Mouse (Mus musculus) CH12.LX (cell line): Measurements from ENCODE around the gene B3galt4. TPM values are rescaled to one million over a fixed set of nuclear protein-coding genes. Genes with fewer than 3 reads are reported as not detected.
"Not testable (repeated sequence)": the region's sequence is repeated elsewhere in the genome, so short reads cannot be mapped to it uniquely, and the experiment has no call there.

ENCODE experiments used
- DNase-seq: peaks from one replicate; pipeline ENCODE4 v3.0.0-alpha.2; 2013; ENCODE audit errors: extremely low read depth
- H3K27ac ChIP-seq: 2 replicates; pipeline ENCODE4 v1.5.1; 2012; ENCODE audit warnings: low read depth, mild to moderate bottlenecking, control low read depth, moderate library complexity; ENCODE audit not compliant: insufficient read depth
- H3K27me3 ChIP-seq: replicated peaks from 2 replicates; pipeline ENCODE3; 2012; ENCODE audit warnings: inconsistent platforms
- H3K36me3 ChIP-seq, 2 experiments: replicated peaks in 1 of 2; 2 replicates each; pipeline versions ENCODE3 to v1.6.1; 2012; ENCODE audit warnings: inconsistent platforms in 1 of 2, low read length in 1 of 2, mild to moderate bottlenecking in 1 of 2, mixed read lengths in 1 of 2, moderate library complexity in 1 of 2; ENCODE audit not compliant: control insufficient read depth in 1 of 2, insufficient read depth in 1 of 2
- H3K4me1 ChIP-seq, 2 experiments: 2 replicates each; pipeline ENCODE4 v1.6.1; 2012; ENCODE audit warnings: inconsistent platforms in 1 of 2, moderate library complexity in 1 of 2; ENCODE audit not compliant: insufficient read depth in 2 of 2, control insufficient read depth in 1 of 2
- H3K4me2 ChIP-seq: 2 replicates; pipeline ENCODE4 v1.6.1; 2012; ENCODE audit warnings: low read depth, mild to moderate bottlenecking, control low read depth; ENCODE audit not compliant: poor library complexity, insufficient read depth, severe bottlenecking
- H3K4me3 ChIP-seq, 3 experiments: fragments of 150-350 bp in 1 of 3; sonication (generic) in 1 of 3; replicated peaks in 1 of 3; 2 replicates each; pipeline versions ENCODE3 to v1.5.1; 2011 to 2012; ENCODE audit warnings: low read depth in 2 of 3, low read length in 2 of 3, mild to moderate bottlenecking in 2 of 3, moderate library complexity in 2 of 3, control low read depth in 1 of 3, improper control_type of control experiment in 1 of 3, inconsistent platforms in 1 of 3, mixed read lengths in 1 of 3; ENCODE audit not compliant: poor library complexity in 1 of 3
- H3K79me2 ChIP-seq: replicated peaks from 2 replicates; pipeline ENCODE4 v1.6.1; 2012; ENCODE audit warnings: mild to moderate bottlenecking, moderate library complexity; ENCODE audit not compliant: control insufficient read depth, poor library complexity, insufficient read depth, severe bottlenecking; ENCODE audit errors: extremely low read depth
- H3K9ac ChIP-seq: 2 replicates; pipeline ENCODE4 v1.6.1; 2012; ENCODE audit warnings: low read depth, mild to moderate bottlenecking, control low read depth, moderate library complexity; ENCODE audit not compliant: insufficient read depth
- H3K9me3 ChIP-seq: replicated peaks from 2 replicates; pipeline ENCODE3; 2012; ENCODE audit warnings: low read length, inconsistent platforms, mixed read lengths
- CTCF ChIP-seq, 2 experiments: IDR thresholded peaks in 1 of 2; conservative IDR thresholded peaks in 1 of 2; 2 replicates each; pipeline ENCODE4 v1.5.1; 2011 to 2012; ENCODE audit warnings: low read depth in 2 of 2, low read length in 2 of 2, improper control_type of control experiment in 1 of 2, inconsistent platforms in 1 of 2, mild to moderate bottlenecking in 1 of 2, moderate library complexity in 1 of 2
- E2F4 ChIP-seq: IDR thresholded peaks from 2 replicates; pipeline ENCODE4 v1.6.1; 2011; ENCODE audit warnings: low read depth, low read length, improper control_type of control experiment; ENCODE audit not compliant: insufficient replicate concordance
- IRF4 ChIP-seq: IDR thresholded peaks from 2 replicates; pipeline ENCODE4 v1.6.1; 2014; ENCODE audit warnings: low read depth, mild to moderate bottlenecking, inconsistent platforms, low read length, improper control_type of control experiment
- KAT2A ChIP-seq: IDR thresholded peaks from 2 replicates; pipeline ENCODE4 v1.6.1; 2012; ENCODE audit warnings: low read length, improper control_type of control experiment, inconsistent platforms; ENCODE audit not compliant: insufficient replicate concordance
- MAX ChIP-seq: IDR thresholded peaks from 2 replicates; pipeline ENCODE4 v1.6.1; 2011; ENCODE audit warnings: low read length, improper control_type of control experiment
- POLR2AphosphoS2 ChIP-seq: IDR thresholded peaks from 2 replicates; pipeline ENCODE4 v1.6.1; 2011; ENCODE audit warnings: low read depth, low read length, improper control_type of control experiment
- SIN3A ChIP-seq: IDR thresholded peaks from 2 replicates; pipeline ENCODE4 v1.6.1; 2012; ENCODE audit warnings: low read length, improper control_type of control experiment, inconsistent platforms
- TCF12 ChIP-seq: IDR thresholded peaks from 2 replicates; pipeline ENCODE4 v1.6.1; 2014; ENCODE audit warnings: low read depth, mild to moderate bottlenecking, inconsistent platforms, low read length, improper control_type of control experiment
- ZNF384 ChIP-seq: IDR thresholded peaks from 2 replicates; pipeline ENCODE4 v1.6.1; 2012; ENCODE audit warnings: low read depth, low read length, improper control_type of control experiment, inconsistent platforms
- dilution Hi-C: fragments of 300-500 bp; cut with MboI; formaldehyde crosslinking; loops from 2 replicates; pipeline ENCODE4 v1.14.3; 2020; ENCODE audit warnings: low sequenced_read_pairs; ENCODE audit not compliant: extremely low pct_unique_long_range_greater_than_20kb, extremely low pct_ligation_motif_present
- in situ Hi-C: fragments of 300-500 bp; cut with MboI; formaldehyde crosslinking; loops from 3 replicates; pipeline ENCODE4 v1.14.3; 2019; ENCODE audit warnings: low sequenced_read_pairs, low pct_ligation_motif_present, low pct_unique_long_range_greater_than_20kb, mixed read lengths
- polyA plus RNA-seq: library from polyadenylated mRNA; unstranded; fragments of >175 nt; gene quantifications from 2 replicates; pipeline ENCODE4 v1.2.1, GENCODE M21; 2012; ENCODE audit warnings: low read depth; ENCODE audit not compliant: insufficient read length
- total RNA-seq, 2 experiments: library from RNA; depleted of rRNA; stranded (reverse); fragments of 300-350 nt in 1 of 2; fragments of >200 nt in 1 of 2; gene quantifications; 2 replicates each; pipeline ENCODE4 v1.2.3; 2012 to 2014

B3galt4 gene
- total and polyA plus RNA-seq, 3 experiments: 3.7 to 6.2 (median 5.2) TPM

DNA sequence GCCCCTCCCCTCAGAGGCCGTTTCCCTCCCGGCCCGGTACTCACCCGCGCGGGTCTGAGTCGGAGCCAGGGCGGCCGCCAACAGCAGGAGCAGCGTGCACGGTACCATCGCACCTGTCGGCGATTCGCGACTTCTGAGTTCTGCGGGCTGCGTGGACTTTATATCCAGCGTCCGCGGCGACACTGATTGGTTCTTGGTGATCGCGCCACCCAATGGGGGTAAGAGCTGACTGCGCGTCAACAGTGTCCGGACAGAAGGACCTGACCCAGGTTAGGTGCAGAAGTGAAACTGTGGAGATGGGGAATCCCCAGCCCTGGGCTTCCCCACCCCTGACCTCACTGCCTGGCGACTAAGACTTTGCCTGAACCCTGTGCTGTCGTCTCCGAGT lies 48.9 kb upstream of the B3galt4 start, which contains the start of gene H2-K1 (continued):
- no peak for TF ChIP-seq MAX
- peak; percentile 88 for TF ChIP-seq IRF4
- TF ChIP-seq, all 38 proteins: peak for 11

DNA sequence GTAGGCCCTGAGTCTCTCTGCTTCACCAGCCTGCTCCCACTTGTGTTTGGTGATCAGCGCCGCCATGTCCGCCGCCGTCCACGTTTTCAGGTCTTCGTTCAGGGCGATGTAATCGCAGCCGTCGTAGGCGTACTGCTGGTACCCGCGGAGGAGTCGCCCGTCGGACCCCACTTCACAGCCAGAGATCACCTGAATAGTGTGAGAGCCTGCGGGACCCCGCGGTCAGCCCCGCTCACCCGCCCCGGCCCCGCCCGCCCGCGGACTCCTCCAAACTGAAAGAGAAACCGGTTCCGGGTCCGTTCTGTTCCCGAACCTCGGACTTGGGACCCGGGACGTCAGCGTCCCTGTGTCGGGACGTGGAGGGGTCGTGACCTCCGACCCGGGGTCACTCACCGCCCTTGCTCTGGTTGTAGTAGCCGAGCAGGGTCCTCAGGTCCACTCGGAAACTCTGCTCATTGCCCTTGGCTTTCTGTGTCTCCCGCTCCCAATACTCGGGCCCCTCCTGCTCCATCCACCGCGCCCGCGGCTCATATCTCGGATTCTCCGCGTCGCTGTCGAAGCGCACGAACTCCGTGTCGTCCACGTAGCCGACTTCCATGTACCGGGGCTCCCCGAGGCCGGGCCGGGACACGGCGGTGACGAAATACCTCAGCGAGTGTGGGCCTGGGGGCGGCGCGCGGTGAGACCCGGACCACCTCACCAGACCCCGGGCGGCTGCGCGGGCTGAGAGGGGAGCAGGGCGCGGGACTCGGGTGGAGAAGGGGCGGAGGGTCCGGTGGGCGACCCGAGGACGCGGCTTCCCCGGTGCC lies 48.3 kb upstream of the B3galt4 start:
- Histone ChIP-seq H3K27me3 (no peaks in the 10 kb centered on the region), H3K27ac (peak overlapping the region; percentile 69), H3K4me1 (peaks cover 16 to 31% of the 10 kb centered on the region in 2 experiments), H3K4me2 (no peak overlapping the region), H3K9me3 (no peaks in the 10 kb centered on the region), H3K4me3 (peak overlapping the region; percentile 52 to 99 (median 66)), H3K36me3 (peaks cover 33 to 37% of the 10 kb centered on the region in 2 experiments), H3K9ac (peak overlapping the region; percentile 100), H3K79me2 (peaks cover 23% of the 10 kb centered on the region)
- TF ChIP-seq CTCF (conservative IDR thresholded peaks at IDR 0.05 in 1 of 2, IDR thresholded peaks at IDR 0.05 in 1 of 2; ENCODE audit: low read depth in 2 of 2, low read length in 2 of 2) (no peak), SIN3A (no peak), POLR2AphosphoS2 (no peak; the same call in 1 of the 2 replicates), E2F4 (no peak), TCF12 (no peak), KAT2A (no peak)
- dilution Hi-C loops: no loop called here
- in situ Hi-C loops: loop anchor here (5.0 to 25.0 kb wide), 3 partner anchors 1263 to 1463 kb away; partner anchors contain the start of genes H2-D1 and H2-Q10
- DNase-seq: no peak

DNA sequence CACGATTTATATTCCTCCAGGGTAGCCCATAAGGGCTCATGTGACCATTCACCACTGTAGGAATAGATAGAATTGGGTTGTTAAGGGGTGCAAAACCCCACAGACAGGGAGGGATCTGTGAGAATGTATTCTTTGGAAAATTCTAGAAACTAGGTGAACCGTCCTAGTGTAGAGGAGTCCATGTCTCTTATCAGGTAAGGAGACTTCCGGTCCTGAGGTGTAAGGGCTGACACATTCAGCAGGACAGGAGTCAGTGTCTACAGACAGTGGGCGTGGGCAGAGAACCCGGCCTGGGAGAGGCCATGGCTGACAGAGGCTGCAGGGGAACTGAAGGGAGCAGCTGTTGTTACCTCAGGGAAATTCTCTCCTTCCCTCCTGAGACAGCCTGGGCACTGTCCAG lies 47.4 kb upstream of the B3galt4 start:
- H3K4me2 ChIP-seq: peak overlapping the region; percentile 91
- DNase-seq: not testable (repeated sequence)
- TF ChIP-seq ZNF384: 0 out of 2 replicates have a peak, but pooled peaks have one; percentile 22
- TF ChIP-seq, all 38 proteins: peak for 1; not testable (repeated sequence) for 37

DNA sequence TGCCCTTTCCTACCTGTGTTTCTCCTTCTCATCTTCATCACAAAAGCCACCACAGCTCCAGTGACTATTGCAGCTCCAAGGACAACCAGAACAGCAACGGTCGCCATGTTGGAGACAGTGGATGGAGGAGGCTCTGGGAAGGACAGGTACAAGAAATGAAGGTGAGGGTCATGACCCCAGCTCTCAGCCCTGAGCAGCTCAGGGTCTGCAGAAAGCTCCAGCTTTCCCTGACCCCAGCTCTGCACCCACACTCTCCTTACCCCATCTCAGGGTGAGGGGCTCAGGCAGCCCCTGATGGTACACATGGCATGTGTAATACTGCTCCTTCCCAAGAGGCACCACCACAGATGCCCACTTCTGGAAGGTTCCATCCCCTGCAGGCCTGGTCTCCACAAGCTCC lies 45.7 kb upstream of the B3galt4 start:
- Histone ChIP-seq H3K36me3 (peaks cover 33 to 41% of the 10 kb centered on the region in 2 experiments), H3K4me1 (peaks cover 16 to 27% of the 10 kb centered on the region in 2 experiments), H3K79me2 (peaks cover 23% of the 10 kb centered on the region)
- DNase-seq, H3K27ac ChIP-seq, dilution Hi-C loops, H3K9ac ChIP-seq, H3K27me3 ChIP-seq, H3K4me2 ChIP-seq, H3K4me3 ChIP-seq, H3K9me3 ChIP-seq: not testable (repeated sequence)
- in situ Hi-C loops: loop anchor here (10.0 to 25.0 kb wide), 2 partner anchors 1388 to 1465 kb away; partner anchors contain the start of gene H2-Q10

More for the DNA sequence above, 47.4 kb upstream of the B3galt4 start:
- H3K27me3 ChIP-seq, H3K27ac ChIP-seq, H3K9me3 ChIP-seq, dilution Hi-C loops: not testable (repeated sequence)
- peaks cover 23% of the 10 kb centered on the region for H3K79me2 ChIP-seq
- H3K4me1 ChIP-seq: peaks cover 16 to 28% of the 10 kb centered on the region in 2 experiments
- H3K4me3 ChIP-seq: peak overlapping the region; percentile 43 to 71 (median 55)
- H3K36me3 ChIP-seq: peaks cover 33 to 39% of the 10 kb centered on the region in 2 experiments
- H3K9ac ChIP-seq: peak overlapping the region; percentile 61
- in situ Hi-C loops: loop anchor here (10.0 to 25.0 kb wide), 2 partner anchors 1386 to 1464 kb away; partner anchors contain the start of gene H2-Q10
